Mouse (Mus musculus): ENCODE measurements at regions not wholly inside any gene's neighbourhood (a gene's known extent, or its start where the extent isn't known, plus 50 kb on each side); places are given as distances from the start of the nearest gene placed in this dataset.
"Not testable (repeated sequence)": the region's sequence is repeated elsewhere in the genome, so short reads cannot be mapped to it uniquely, and the experiment has no call there.

DNA sequence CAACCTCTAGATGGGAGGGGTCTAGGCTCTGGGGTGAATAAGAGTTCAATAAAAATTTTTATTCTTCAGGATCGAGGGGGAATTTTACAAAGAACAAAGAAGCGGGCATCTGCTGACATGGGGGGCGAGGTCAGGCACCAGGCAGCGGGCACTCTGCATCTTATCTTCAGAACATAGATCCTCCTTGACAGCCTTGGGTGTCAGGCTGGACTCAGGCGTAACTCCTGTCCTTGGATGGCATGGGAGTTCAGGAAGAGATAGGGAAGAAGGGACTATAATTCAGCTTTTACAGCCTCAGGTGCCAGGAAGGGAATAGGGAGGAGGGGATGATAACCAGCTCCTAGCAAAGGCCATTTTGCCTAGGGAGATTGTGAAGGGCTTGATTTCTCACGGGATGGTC, 753.1 kb downstream of the Gm10330 start:
- H3K4me2 ChIP-seq (ENCODE audit: low read depth, low read length); ATAC-seq (ENCODE audit: insufficient read depth, low FRiP score); H3K9me3 ChIP-seq (replicated peaks; ENCODE audit: control insufficient read depth, low read length); H3K36me3 ChIP-seq (ENCODE audit: control insufficient read depth, insufficient read depth, low read length); H3K4me3 ChIP-seq (replicated peaks; ENCODE audit: low read length); H3K27me3 ChIP-seq (ENCODE audit: control insufficient read depth, insufficient read depth, low read length); H3K27ac ChIP-seq (ENCODE audit: low read length); H3K9ac ChIP-seq (ENCODE audit: low read length); H3K4me1 ChIP-seq (ENCODE audit: control insufficient read depth, insufficient read depth, low read length): not testable (repeated sequence)
- WGBS: 81% methylated on average over 6 of the region's 6 CpGs

DNA sequence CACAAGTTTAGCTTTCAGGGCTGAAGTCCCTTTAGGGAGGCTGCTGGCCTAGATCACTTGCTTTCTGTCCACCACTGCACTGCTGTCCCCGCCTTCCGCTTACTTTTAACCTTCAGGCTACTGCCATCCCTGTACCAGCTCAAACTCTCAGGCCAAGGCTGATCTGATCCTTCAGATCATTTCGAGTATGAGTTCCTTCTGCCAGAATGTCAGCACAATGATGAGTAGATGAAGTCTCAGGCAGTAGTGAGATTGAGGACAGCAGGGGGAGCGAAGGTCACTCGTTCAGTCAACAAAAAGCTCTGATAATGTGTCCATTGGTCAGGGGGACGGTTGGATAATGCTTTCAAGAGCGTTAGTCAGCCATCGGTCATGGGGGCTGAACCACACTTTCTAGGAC, 756.5 kb downstream of the Gm10330 start:
- not testable (repeated sequence) for H3K4me3 ChIP-seq (replicated peaks; ENCODE audit: low read length); H3K9ac ChIP-seq (ENCODE audit: low read length); H3K4me2 ChIP-seq (ENCODE audit: low read depth, low read length); H3K27ac ChIP-seq (ENCODE audit: low read length); H3K9me3 ChIP-seq (replicated peaks; ENCODE audit: control insufficient read depth, low read length); H3K36me3 ChIP-seq (ENCODE audit: control insufficient read depth, insufficient read depth, low read length); H3K4me1 ChIP-seq (ENCODE audit: control insufficient read depth, insufficient read depth, low read length); H3K27me3 ChIP-seq (ENCODE audit: control insufficient read depth, insufficient read depth, low read length); ATAC-seq (ENCODE audit: insufficient read depth, low FRiP score)
- WGBS: 83% methylated on average over 8 of the region's 8 CpGs

DNA sequence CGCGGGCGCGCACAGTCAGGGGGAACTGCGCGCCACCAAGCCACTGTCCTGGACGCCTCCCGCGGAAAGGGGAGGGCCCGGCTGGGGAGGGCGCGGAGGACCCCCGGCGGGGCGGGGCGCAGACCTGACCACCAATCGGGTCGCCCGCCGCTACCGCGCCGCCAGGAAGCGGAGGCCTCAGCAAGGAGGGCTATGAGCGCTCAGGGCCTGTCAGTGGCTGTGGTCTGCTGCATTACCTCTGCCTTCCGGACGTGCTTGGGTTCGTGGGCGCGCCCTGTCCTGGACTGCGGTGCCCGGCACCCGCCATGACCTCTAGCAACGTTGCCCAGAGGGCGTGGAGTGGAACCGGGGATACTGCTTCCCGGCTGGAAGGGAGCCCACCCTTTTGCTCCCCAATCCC, 769.9 kb downstream of the Gm10330 start:
- H3K9me3 ChIP-seq (replicated peaks; ENCODE audit: control insufficient read depth, low read length); H3K36me3 ChIP-seq (ENCODE audit: control insufficient read depth, insufficient read depth, low read length); ATAC-seq (ENCODE audit: insufficient read depth, low FRiP score); H3K27me3 ChIP-seq (ENCODE audit: control insufficient read depth, insufficient read depth, low read length); H3K4me1 ChIP-seq (ENCODE audit: control insufficient read depth, insufficient read depth, low read length); H3K27ac ChIP-seq (ENCODE audit: low read length): not testable (repeated sequence)
- WGBS: 2% methylated on average over 36 of the region's 37 CpGs
- Histone ChIP-seq H3K4me2 (ENCODE audit: low read depth, low read length) (peak overlapping the region; percentile 38), H3K9ac (ENCODE audit: low read length) (peak overlapping the region; percentile 60), H3K4me3 (replicated peaks; ENCODE audit: low read length) (peak overlapping the region; percentile 46)

DNA sequence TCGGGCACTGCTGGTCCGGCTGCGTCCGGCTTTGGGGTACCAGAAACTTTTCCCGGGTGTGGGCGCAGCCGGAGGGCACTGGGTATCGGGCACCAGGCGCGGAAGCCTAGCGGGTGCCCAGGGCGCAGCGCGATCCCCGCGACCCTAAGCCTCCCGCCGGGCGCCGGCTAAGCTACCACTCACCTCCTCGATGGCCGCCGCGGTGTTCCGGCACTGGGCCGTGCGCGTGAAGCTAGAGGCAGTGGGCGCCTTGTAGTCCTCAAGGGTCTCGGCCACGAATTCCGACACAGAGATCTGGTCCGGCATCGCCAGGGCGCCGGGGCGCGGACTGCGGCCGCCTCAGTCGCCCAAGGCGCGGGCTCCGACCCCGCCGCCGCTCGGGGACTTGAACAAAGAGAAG, 770.4 kb downstream of the Gm10330 start:
- H3K27me3 ChIP-seq (ENCODE audit: control insufficient read depth, insufficient read depth, low read length); H3K9me3 ChIP-seq (replicated peaks; ENCODE audit: control insufficient read depth, low read length); H3K36me3 ChIP-seq (ENCODE audit: control insufficient read depth, insufficient read depth, low read length); H3K4me1 ChIP-seq (ENCODE audit: control insufficient read depth, insufficient read depth, low read length); H3K27ac ChIP-seq (ENCODE audit: low read length); ATAC-seq (ENCODE audit: insufficient read depth, low FRiP score): not testable (repeated sequence)
- Histone ChIP-seq H3K9ac (ENCODE audit: low read length) (peak overlapping the region; percentile 60), H3K4me2 (ENCODE audit: low read depth, low read length) (peak overlapping the region; percentile 31), H3K4me3 (replicated peaks; ENCODE audit: low read length) (peak overlapping the region; percentile 46)
- WGBS: 2% methylated on average over 26 of the region's 48 CpGs
